Mouse (Mus musculus): ENCODE measurements around the gene Syt7. TPM values are rescaled to one million over a fixed set of nuclear protein-coding genes. Genes with fewer than 3 reads are reported as not detected.

Gene Syt7
- polyA plus RNA-seq, 1 experiment from 2014 or later = 12.0 TPM

DNA sequence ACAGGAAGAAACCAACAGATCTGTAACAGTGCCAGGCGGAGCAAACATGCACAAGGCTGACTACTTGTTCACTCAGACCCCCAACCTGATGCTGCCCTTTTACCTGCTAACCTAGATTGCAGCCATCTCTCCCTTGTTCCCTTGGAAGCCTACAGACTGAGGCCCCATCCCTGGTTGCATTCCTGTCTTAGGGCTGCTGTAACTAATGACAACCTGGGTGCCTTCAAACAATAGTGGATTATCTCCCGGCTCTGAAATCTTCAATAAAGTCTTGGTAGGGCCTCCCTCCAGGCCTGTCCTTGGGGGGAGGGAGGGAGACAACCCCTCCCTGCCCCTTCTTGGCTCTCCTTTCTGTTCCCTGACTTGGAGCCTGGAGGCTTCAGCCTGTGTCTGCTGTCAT is 34.1 kb upstream of the Syt7 start:
- ATAC-seq (ENCODE audit: low FRiP score) = peak; percentile 51; the same call in 1 of the 2 replicates
- no peak overlapping the region for H3K4me2 ChIP-seq (replicated peaks)
- 34% methylated on average over 2 of the region's 2 CpGs for WGBS

DNA sequence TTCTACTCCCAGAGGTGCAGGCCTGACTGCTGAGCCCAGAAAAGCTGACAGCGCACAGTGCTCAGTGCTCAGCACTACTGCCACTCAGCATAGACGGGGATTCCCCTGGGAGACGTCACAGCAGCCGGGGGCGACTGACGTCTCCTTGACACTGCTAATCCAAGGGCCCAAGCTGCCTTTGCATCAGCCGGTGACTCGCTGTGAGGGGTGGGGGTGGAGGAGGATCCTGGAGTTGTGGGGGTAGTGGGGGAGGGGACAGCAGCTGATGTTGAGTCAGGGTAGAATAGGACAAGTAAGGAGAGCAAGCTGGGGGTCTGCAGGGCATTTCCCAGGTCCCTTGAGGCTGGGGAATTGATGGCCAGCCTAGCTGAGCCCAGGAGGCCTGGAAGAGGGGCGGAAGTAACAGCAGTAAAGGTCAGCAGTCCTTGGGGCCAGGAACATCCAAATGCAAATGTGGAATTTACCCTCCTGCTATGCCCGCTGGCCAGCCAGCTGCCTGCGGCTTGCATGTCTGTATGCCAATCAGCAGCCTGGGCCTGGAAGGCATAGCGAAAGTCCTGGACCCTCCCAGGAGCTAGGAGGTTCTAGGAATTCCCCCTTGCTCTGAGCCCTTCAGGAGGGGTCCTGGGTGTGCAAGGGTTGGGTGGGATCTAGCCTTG is 31.9 kb upstream of the Syt7 start:
- Histone ChIP-seq H3K9me3 (ENCODE audit: control insufficient read depth, low read length) (no peaks in the 10 kb centered on the region), H3K27ac (no peak overlapping the region), H3K4me2 (replicated peaks) (no peak overlapping the region), H3K9ac (no peak overlapping the region), H3K4me1 (replicated peaks; ENCODE audit: control insufficient read depth, insufficient read depth, low read length) (peaks cover 12% of the 10 kb centered on the region; the same call in 1 of the 2 replicates), H3K27me3 (ENCODE audit: control insufficient read depth, insufficient read depth, low read length) (no peaks in the 10 kb centered on the region), H3K4me3 (replicated peaks; ENCODE audit: low read length) (no peak overlapping the region), H3K36me3 (replicated peaks; ENCODE audit: control insufficient read depth, insufficient read depth) (no peaks in the 10 kb centered on the region)
- 3% methylated on average over 12 of the region's 12 CpGs for WGBS
- no peak for DNase-seq (ENCODE audit: low spot score)
- peak; percentile 65; the same call in 1 of the 2 replicates for ATAC-seq (ENCODE audit: low FRiP score)

More for the DNA sequence above, 34.1 kb upstream of the Syt7 start:
- Histone ChIP-seq H3K4me3 (replicated peaks; ENCODE audit: low read length) (no peak overlapping the region), H3K27me3 (ENCODE audit: control insufficient read depth, insufficient read depth, low read length) (no peaks in the 10 kb centered on the region), H3K36me3 (replicated peaks; ENCODE audit: control insufficient read depth, insufficient read depth) (no peaks in the 10 kb centered on the region), H3K9ac (no peak overlapping the region), H3K27ac (no peak overlapping the region), H3K4me1 (replicated peaks; ENCODE audit: control insufficient read depth, insufficient read depth, low read length) (peaks cover 12% of the 10 kb centered on the region; the same call in 1 of the 2 replicates), H3K9me3 (ENCODE audit: control insufficient read depth, low read length) (no peaks in the 10 kb centered on the region)
- DNase-seq (ENCODE audit: low spot score) = no peak

DNA sequence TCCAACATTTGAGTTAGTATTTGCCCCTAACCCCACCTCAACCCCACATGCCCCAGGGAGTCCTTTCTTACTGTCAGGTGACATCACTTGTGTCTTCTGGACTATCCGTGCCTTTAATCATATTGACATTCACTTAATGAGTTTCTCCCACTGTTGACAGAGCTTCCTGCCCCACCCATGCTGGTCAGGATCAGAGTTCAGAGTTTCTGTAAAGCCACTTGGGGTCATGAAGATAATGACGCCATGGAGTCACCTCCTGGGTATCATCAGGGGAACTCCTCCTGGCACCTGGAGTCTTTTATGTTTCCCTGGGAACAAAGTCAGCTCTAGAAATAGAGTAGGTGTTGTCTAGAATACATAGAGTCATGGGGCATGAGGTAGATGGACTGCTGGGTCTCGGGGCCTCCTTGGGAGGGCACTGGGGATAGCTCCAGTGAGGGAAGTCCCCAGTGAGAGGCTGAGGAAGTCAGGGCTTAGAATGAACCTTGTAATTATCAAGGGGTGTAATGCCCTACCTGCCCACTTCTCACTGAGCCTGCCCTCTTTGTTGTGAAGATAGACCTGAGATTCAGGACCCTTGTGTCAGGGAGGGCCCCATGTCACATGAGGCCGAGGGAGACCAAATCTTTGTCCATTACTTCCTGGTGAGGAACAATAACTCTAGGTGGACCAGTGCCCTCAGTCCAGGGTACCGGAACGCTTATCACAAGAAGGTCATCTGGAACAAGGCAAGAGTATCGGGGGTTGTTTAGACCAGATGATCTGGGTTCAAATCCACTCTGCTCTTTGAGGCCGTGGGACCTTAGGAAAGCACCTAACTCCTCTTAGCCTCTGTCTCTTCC is 29.6 kb upstream of the Syt7 start:
- Histone ChIP-seq H3K27ac (no peak overlapping the region), H3K4me2 (replicated peaks) (no peak overlapping the region), H3K4me3 (replicated peaks; ENCODE audit: low read length) (no peak overlapping the region), H3K9ac (no peak overlapping the region), H3K36me3 (replicated peaks; ENCODE audit: control insufficient read depth, insufficient read depth) (no peaks in the 10 kb centered on the region), H3K9me3 (ENCODE audit: control insufficient read depth, low read length) (no peaks in the 10 kb centered on the region), H3K4me1 (replicated peaks; ENCODE audit: control insufficient read depth, insufficient read depth, low read length) (peaks cover 16% of the 10 kb centered on the region; the same call in 1 of the 2 replicates), H3K27me3 (ENCODE audit: control insufficient read depth, insufficient read depth, low read length) (no peaks in the 10 kb centered on the region)
- WGBS = 86% methylated on average over 8 of the region's 8 CpGs
- no peak for ATAC-seq (ENCODE audit: low FRiP score)
- DNase-seq (ENCODE audit: low spot score) = no peak

DNA sequence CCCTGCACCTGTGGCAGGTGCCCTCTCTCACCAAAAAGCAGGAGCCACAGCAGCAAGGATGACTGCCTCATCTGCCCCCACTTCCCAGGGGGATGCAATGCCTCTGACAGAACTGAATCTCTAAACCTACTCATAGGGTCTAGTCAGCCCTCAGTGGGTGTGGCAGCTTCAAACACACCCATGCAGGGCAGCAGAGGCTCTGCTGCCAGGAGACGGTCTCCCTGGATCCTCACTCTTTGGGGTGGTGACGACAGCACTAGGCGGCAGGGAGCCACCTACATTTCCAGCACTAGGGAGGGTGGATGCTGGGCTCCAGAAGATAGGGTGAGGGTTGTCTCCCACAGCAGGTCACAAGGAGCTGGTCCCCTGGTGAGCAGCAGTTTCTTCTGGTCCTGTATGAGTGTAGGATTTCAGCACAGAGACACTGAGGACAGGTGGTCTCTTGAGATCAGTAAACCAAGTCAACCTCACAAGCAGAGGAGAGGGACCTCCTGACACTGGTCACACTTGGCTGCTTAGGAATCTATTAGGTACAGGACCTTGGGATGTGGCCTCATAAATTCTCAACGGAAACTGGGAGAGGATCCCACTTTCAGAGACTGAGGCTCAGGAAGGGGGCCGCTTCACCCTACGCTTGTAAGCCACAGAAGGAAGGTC is 26.3 kb upstream of the Syt7 start:
- Histone ChIP-seq H3K9ac (no peak overlapping the region), H3K9me3 (ENCODE audit: control insufficient read depth, low read length) (no peaks in the 10 kb centered on the region), H3K36me3 (replicated peaks; ENCODE audit: control insufficient read depth, insufficient read depth) (no peaks in the 10 kb centered on the region), H3K4me1 (replicated peaks; ENCODE audit: control insufficient read depth, insufficient read depth, low read length) (peaks cover 4% of the 10 kb centered on the region; the same call in 1 of the 2 replicates), H3K4me3 (replicated peaks; ENCODE audit: low read length) (no peak overlapping the region), H3K27me3 (ENCODE audit: control insufficient read depth, insufficient read depth, low read length) (no peaks in the 10 kb centered on the region), H3K4me2 (replicated peaks) (no peak overlapping the region), H3K27ac (no peak overlapping the region)
- ATAC-seq (ENCODE audit: low FRiP score) (no peak), DNase-seq (ENCODE audit: low spot score) (no peak)
- WGBS = 74% methylated on average over 6 of the region's 6 CpGs

DNA sequence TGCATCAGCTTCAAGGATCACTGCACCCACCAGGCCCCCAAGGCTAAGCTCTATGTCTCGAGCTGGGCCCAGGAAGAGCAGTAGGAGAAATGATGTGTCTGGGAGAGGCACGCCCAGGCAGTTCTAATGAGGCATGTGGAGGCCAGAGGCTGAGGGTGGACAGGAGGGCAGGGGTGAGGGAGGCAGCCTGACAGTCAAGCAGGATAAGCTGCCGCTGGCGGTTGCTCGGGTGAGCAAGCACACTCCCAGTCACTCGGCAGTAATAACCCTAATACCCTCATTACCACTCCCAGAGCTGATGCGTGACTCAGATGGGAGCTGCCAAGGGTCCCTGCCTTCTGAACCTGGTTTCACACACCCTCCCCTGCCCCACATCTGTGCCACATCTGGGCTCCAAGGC is 25.0 kb upstream of the Syt7 start:
- no peak for ATAC-seq (ENCODE audit: low FRiP score)
- 16% methylated on average over 7 of the region's 7 CpGs for WGBS

DNA sequence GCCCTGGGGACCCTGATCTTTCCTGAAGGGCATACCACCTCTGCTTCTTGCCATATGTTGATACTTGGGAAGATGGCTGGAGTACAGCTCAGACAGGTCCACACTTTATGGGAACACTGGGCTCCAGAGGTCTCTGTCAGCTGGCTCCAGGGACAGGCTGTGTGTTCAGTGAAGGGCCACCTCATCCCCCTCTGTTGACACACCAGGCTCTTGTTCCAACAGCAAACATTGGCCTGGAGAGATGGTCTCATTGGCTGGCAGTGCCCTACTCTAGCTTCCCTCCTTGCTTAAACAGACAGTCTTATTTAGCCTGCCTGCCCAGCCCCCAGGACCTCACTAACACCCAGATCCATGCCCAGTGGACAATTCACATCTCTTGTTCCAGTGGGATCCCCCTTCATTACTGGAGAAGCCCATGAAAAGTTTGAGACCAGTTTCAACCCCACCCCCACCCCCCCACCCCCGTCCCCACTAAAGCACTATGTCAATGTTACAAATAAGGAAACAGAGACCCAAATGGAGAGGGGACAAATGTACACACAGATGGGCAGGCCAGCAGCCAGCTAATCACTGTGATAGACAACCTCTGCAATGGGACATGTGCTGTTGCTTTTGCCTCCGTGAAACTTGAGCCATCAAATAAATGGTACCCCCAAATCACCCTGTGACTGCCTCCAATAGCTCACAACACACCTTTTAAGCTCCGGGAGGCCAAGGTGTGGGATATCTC is 22.6 kb upstream of the Syt7 start:
- Histone ChIP-seq H3K27me3 (ENCODE audit: control insufficient read depth, insufficient read depth, low read length) (no peaks in the 10 kb centered on the region), H3K9ac (no peak overlapping the region), H3K4me2 (replicated peaks) (no peak overlapping the region), H3K4me1 (replicated peaks; ENCODE audit: control insufficient read depth, insufficient read depth, low read length) (peaks cover 4% of the 10 kb centered on the region; the same call in 1 of the 2 replicates), H3K27ac (no peak overlapping the region), H3K9me3 (ENCODE audit: control insufficient read depth, low read length) (no peaks in the 10 kb centered on the region), H3K4me3 (replicated peaks; ENCODE audit: low read length) (no peak overlapping the region), H3K36me3 (replicated peaks; ENCODE audit: control insufficient read depth, insufficient read depth) (no peaks in the 10 kb centered on the region)
- ATAC-seq (ENCODE audit: low FRiP score) = no peak
- 76% methylated on average over 3 of the region's 3 CpGs for WGBS
- DNase-seq (ENCODE audit: low spot score) = no peak

More for the DNA sequence above, 25.0 kb upstream of the Syt7 start:
- H3K9me3 ChIP-seq (ENCODE audit: control insufficient read depth, low read length) = no peaks in the 10 kb centered on the region
- H3K4me1 ChIP-seq (replicated peaks; ENCODE audit: control insufficient read depth, insufficient read depth, low read length) = peaks cover 4% of the 10 kb centered on the region; the same call in 1 of the 2 replicates
- no peaks in the 10 kb centered on the region for H3K36me3 ChIP-seq (replicated peaks; ENCODE audit: control insufficient read depth, insufficient read depth)
- H3K9ac ChIP-seq = no peak overlapping the region
- no peak for DNase-seq (ENCODE audit: low spot score)
- no peak overlapping the region for H3K4me2 ChIP-seq (replicated peaks)
- H3K4me3 ChIP-seq (replicated peaks; ENCODE audit: low read length) = no peak overlapping the region
- no peak overlapping the region for H3K27ac ChIP-seq
- no peaks in the 10 kb centered on the region for H3K27me3 ChIP-seq (ENCODE audit: control insufficient read depth, insufficient read depth, low read length)

DNA sequence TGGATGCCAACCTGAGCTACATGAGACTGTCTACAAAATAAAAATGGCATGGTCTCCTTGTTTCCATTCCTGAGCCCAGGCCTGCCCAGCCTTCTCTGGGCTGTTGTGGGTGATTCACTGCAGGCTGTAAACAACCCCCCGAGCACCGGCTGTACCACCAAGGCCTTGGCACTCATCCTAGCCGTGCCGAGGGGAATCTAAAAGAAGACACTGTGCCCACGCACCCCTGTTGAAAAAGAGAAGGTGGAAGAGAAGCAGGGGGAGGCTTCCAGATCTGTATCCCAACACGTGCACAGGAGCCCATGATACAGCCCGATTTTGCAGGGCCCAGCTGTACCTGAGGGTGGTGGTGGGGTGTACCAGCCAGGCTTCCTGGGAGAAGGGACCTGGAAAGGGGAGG is 21.1 kb upstream of the Syt7 start:
- ATAC-seq (ENCODE audit: low FRiP score) = no peak
- Histone ChIP-seq H3K27me3 (ENCODE audit: control insufficient read depth, insufficient read depth, low read length) (no peaks in the 10 kb centered on the region), H3K36me3 (replicated peaks; ENCODE audit: control insufficient read depth, insufficient read depth) (no peaks in the 10 kb centered on the region), H3K4me3 (replicated peaks; ENCODE audit: low read length) (no peak overlapping the region), H3K4me1 (replicated peaks; ENCODE audit: control insufficient read depth, insufficient read depth, low read length) (peaks cover 4% of the 10 kb centered on the region; the same call in 1 of the 2 replicates), H3K9ac (no peak overlapping the region), H3K9me3 (ENCODE audit: control insufficient read depth, low read length) (no peaks in the 10 kb centered on the region), H3K27ac (no peak overlapping the region), H3K4me2 (replicated peaks) (no peak overlapping the region)
- DNase-seq (ENCODE audit: low spot score) = no peak
- 82% methylated on average over 7 of the region's 7 CpGs for WGBS

DNA sequence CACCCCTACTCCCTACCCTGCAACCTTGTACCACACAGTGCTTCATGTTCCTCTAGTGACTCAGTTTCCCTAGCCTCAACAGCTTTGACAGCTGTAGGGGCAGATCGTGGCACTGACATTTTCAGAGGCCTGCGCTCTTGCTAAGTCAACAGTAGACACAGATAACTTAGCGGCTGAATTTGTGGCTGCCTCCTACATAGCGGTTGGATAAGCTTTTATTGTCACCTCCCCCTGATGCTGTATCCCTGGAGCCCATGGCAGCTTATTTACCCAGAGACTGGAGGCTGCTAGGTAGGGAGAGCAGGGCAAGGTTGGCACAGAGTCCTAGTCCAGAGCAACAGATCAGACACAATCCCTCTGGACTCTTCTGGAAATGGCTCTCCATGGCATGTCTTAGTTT is 19.0 kb upstream of the Syt7 start:
- Histone ChIP-seq H3K9ac (no peak overlapping the region), H3K36me3 (replicated peaks; ENCODE audit: control insufficient read depth, insufficient read depth) (no peaks in the 10 kb centered on the region), H3K27me3 (ENCODE audit: control insufficient read depth, insufficient read depth, low read length) (no peaks in the 10 kb centered on the region), H3K4me1 (replicated peaks; ENCODE audit: control insufficient read depth, insufficient read depth, low read length) (no peaks in the 10 kb centered on the region), H3K9me3 (ENCODE audit: control insufficient read depth, low read length) (no peaks in the 10 kb centered on the region), H3K4me2 (replicated peaks) (no peak overlapping the region), H3K4me3 (replicated peaks; ENCODE audit: low read length) (no peak overlapping the region), H3K27ac (no peak overlapping the region)
- ATAC-seq (ENCODE audit: low FRiP score) (no peak), DNase-seq (ENCODE audit: low spot score) (no peak)
- WGBS = 86% methylated on average over 4 of the region's 4 CpGs

Data from hindbrain, embryonic 14.5 days (tissue).